Mouse (Mus musculus): ENCODE results near the gene Crb2. TPM values are rescaled to one million over a fixed set of nuclear protein-coding genes. Genes with fewer than 3 reads are reported as not detected.

Gene Crb2
- total RNA-seq (2014; fragmentation: Nextera tagmentation), result not detected in 2 replicates
- not detected in 2 replicates for total RNA-seq (2017)

DNA sequence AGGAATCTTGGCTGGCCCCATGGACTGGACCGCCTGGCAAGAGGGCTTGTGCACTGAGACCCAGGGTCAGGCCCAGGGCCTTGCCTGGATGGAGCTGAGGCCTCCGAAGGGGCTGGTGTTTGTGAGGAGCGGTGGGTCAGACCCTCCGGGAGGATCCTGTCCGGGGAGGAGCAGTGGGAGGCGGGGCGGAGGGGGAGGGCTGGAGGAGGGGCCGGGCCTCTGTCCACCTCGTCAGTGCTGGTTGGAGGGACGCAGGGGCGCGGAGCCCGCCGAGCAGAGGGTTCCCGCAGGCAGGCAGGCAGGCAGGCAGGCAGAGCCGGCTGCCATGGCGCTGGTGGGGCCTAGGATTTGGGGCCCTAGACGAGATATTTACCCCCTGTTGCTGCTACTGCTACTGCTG lies at the start of gene Crb2:
Gene Crb2 (plus strand): TSS at position 234 of the 400 bp plus-strand sequence.
- no peak for ATAC-seq (replicated peaks; ENCODE audit: poor library complexity, severe bottlenecking)

DNA sequence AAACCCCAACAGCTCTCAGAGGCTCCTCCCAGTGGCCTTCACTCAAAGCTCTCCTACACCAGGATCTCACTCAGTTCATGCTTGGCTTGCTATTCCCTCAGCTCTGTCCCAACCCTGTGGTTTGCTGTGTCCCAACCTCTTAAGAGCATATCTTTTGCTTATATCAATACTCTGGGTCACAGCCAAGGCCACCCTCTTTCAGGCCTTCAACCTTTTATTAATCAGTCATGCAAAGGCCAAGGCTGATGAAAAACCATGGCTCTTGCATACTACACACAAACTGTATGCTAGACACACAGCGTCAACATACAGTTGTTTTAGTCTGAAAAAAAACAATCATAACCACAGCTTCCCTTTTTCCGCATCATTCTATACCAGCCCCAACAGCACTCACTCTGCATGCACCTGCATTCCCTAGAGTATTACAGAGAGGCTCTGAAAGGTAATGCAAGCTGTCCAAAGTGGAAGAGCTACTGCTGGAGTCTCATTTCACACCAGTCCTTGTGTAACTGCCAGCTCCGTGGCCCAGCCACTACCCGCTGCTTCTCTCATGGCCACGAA lies 44.7 kb upstream of the Crb2 start:
- peak; percentile 76 for ATAC-seq (replicated peaks; ENCODE audit: poor library complexity, severe bottlenecking)

DNA sequence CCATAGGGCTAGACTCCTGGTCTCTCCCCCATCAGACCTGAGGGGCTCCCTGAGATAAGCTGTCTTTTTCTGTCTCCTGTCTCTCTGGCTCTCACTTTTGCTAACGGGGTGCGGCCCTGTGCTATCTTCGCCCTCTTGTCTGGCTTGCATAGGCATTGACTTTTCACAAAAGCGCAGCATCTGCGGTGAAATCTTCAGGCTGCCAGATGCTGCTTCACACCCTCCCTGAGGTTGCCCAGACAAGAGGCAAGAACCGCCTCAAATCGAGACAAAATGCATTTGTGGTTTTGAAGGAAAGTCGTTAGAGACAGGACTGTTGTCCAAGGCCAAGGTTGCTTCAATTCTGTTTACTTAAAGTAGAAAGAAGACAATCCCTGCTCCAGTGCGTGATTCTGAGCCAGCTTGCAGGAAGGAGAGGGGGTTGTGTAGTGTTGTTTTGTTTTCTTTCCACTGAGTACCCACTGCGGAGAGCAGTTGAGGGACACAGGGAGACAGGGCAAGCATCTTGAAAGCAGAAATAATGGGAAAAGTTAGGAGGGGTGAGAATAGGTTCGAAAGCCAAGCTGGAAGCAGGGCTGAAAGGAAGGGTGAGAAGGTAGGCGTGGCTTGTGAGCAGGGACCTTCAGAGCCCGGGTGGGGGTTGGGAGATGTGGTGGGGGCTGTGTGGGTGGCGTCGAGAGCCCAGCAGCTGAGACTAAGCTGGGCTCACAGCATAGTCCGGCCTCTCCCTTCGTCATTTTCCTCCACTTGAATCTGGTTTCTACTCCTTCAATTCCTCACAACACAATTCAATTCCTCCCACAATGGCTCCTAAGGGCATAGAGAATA lies 40.9 kb upstream of the Crb2 start:
- ATAC-seq (replicated peaks; ENCODE audit: poor library complexity, severe bottlenecking), result peak; percentile 42

DNA sequence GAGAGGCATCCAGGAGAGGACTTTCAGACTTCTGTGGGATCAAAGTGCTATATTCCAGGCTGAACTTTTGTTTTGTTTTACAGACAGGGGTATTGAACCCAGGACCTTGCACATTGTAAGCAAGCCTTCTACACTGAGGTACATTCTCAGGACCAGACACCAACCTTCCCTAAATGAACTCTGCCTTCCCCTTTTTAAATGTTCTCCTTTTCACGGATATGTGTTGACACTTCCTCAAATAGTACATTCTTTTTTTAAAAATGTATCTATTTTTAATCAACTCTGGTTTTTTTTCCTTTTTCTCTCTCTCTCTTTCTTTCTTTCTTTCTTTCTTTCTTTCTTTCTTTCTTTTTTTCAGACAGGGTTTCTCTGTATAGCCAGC lies 40.3 kb upstream of the Crb2 start:
- peak; percentile 80 for ATAC-seq (replicated peaks; ENCODE audit: poor library complexity, severe bottlenecking)

DNA sequence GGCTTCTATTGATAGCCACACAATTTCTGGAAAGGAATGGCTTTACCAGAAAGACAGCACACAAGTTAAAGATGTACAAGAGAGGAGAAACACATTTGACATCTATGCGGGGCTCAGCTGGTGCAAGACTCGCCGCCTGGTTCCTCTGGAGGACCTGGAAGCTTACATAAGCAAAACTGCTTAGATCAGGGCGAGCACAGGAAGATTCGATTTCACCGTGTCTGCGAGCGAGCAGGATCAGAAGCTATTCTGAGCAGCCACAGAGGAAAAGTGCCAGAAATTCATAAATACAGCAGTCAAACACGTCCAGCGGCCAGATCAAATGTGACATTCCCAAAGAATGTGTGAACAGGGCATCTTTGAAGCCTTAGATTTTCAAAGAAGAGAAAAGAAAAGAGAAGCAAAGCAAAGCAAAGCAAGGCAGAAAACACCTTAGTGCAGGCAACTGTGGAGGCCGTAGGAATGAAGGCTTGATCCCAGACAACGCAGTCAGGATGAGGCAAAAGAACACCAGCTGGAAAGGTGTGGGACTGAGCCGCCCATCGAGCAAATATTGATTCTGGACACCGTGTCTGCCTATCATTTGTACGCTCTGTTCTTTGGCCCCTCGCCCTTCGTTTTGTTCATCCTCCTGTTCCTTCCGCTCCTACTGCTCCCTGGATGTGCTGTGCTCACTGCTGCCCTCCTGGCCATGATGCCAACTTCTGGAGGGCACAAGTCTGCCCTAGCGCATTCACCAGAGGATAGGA lies 34.1 kb upstream of the Crb2 start:
- no peak for ATAC-seq (replicated peaks; ENCODE audit: poor library complexity, severe bottlenecking)

DNA sequence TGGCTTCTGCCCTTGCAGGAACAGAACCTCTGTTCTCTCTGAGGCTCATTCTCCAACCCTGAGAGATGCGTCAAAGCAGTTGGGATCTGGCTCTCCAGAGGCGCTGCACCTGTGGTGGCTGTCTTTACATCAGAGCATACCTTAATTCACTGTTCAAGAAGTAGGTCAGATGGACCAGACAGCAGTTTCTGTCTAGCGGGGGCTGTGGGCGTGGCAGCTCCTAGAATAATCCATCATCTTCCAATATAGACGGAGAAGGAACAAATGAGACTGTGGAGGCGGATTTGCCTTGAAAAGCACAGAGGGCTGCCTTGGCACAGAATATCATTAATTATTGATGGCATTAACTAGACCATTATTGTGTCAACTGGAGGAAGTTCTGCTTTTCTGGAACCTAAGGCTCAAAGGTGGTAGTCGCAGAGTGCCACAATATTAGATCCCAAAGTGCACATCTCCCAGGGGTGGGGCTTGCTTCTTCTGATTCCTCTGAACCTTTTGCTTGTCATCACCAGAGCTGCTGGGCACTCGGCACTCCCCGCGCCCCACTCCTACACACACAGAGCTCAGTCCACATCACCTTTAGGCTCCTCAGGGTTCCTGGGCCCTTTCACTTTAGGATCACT lies 31.2 kb upstream of the Crb2 start:
- no peak for ATAC-seq (replicated peaks; ENCODE audit: poor library complexity, severe bottlenecking)

DNA sequence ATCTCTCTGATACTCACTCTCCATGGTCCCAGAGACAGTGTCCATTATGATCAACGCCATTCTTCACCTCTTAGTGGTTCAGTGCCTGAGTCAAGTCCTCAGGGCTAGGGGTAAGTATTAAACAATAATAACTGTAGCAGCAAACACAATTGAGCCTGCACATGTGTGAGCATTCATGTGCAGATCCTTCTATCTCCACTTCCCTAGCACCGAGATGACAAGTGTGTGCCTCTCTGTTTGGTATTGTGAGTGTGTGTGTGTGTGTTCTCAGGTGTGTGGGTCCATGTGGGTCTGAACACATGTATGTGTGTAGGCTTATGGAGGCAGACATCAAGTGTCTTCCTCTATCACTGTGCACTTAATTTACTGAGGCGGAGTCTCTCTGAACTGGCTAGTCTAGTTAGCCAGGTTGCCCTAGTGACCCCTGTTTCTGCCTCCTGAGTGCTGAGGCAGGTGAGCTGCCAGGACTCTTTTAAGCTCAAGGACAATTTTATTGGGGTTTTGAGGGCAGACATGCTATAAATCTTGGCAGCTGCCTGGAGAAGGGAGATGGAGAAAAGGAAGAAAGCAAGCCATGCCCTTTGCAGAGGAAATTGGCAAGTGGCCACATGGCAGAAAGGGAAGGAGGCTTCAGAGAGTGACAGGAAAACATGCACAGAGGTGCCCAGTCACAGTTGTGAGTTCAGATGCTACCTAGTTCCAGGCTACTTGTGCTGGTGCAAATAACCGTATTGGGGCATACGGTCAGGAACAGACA lies 29.6 kb upstream of the Crb2 start:
- ATAC-seq (replicated peaks; ENCODE audit: poor library complexity, severe bottlenecking), result no peak

DNA sequence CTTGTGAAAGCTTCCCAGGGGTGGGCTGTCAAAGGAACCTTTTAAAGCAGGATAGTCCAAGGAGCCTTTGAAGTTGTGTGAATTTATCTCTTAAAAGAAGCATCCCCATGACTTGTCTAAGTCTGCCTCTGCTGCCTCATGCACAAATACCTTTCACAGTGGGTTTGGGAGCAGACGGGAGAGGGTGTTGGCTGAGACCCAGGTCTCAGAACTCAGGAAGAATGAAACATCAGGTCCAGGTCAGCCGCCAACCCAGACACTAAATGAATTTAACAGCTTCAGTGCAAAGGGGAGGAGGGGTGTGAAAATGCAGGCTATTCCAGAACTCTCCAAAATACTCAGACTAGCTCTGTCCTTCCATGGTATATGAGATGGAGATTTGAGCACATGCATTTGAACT lies 28.1 kb upstream of the Crb2 start:
- no peak for ATAC-seq (replicated peaks; ENCODE audit: poor library complexity, severe bottlenecking)

DNA sequence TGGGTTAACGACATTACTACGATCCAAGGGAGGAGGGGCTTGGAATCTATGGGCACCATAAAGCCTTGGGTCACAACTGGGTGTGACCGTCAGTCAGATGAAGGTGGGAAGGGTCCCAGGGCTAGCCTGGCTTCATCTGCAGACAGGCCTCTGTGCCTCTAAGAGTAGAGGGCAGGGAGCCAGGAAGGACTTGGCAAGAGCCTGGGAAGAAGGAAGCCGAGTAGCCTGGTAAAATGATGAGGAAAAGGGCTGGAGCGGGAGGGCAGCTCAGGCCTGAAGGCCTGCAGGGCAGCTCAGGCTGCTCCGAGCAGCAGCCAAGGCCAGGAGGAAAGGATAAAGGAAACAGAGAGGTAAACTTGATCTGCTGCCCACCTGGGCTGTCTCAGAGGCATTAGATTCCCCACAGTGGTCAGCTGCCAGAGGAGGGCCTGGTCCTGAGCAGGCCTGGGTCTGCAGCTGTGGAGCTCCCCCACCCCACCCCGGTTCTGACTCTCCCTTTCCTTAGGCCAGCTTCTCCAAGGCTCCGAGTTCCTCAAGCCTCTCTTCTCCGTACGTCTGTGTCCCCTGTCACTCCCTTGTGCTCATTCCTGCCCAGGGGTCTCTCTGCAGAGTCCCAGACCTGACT lies 27.5 kb upstream of the Crb2 start:
- no peak for ATAC-seq (replicated peaks; ENCODE audit: poor library complexity, severe bottlenecking)

DNA sequence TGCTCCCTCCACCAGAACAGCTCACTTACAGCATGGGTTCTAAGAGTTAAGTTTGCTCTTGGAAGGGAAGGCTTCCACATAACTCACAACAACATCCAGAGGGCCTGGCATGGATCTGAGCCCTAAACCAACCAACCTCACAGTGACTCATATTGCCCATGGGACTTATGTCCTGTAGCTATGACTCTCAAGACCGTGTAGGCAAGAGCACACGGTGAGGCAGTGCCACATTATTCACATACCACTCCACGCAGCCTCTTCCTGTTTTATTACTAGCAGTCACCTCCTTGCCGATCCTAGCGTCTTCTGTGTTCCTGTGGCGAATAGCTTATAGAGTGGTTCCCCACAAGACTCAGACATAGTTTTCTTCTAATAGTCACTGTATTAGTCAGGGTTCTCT lies 26.7 kb upstream of the Crb2 start:
- peak; percentile 49; the same call in 1 of the 2 replicates for ATAC-seq (replicated peaks; ENCODE audit: poor library complexity, severe bottlenecking)

DNA sequence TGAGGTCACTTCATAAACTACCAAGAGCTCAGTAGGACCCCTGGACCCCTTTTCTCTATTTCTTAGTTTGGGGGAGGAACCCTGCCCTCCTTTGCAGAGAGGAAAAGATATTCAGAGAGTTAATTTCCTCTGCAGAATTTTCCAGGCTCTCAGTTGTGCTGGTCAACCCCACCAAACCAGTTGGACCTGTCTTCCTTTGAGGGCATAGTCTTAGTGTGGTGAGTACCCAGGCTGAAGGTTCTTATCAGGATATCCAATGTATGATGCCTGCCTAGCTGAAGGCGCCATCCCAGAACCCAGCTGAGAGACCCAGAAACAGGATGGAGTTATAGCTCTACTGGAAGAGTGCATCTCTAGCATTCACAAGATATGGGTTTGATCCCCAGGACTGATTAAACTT lies 24.9 kb upstream of the Crb2 start:
- ATAC-seq (replicated peaks; ENCODE audit: poor library complexity, severe bottlenecking), result no peak

DNA sequence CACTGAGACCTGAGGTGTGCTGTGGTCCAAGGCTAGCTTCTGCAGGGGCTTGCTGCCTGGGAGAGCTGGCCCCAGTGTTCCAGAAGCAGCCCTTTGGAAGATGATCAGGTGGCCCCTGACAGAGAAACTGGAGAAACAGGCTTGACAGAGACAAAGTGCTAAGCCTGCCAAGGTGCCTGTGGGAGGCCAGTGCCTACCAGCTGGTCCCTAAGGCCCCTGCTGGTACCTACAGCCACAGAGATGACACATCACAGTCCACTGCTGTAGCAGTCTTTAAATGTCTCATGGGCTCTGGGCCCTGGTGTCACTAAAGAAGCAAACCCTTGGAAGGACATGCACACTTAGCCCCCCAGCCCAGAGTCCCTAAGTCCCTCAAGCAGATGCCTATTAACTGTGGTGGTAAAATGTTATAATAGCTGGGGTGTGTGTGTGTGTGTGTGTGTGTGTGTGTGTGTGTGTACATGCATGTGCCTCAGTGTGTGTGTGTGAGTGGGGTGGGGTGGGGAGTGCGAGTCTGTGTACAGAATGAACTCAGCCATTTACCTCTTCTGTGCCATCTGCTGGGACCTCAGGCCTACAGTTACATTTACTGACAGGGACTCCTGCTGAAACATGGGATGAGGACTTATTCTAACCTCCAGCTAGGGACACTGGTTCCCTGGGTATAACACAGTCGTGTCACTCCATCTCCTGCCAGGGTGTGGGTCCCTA lies 19.7 kb upstream of the Crb2 start:
- ATAC-seq (replicated peaks; ENCODE audit: poor library complexity, severe bottlenecking), result no peak

DNA sequence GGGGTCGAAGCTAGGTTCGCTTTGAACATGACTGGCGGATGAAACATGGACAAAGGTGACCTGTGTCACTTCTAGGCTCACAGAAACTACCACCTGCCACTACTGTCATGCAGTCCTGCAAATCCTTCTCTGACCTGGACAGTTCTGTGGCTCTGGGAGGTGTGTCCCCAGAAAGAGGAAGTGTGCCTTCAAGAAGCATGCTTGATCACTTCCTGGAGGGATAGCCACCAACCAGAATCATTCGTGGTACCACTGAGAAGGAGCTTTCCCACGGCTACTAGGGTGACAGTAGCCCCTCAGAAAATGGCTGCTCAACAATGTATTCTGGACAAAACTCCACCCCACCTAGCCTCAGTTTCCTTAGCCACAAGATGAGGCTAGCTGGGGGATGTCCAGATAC lies 19.0 kb upstream of the Crb2 start:
- peak; percentile 94 for ATAC-seq (replicated peaks; ENCODE audit: poor library complexity, severe bottlenecking)

DNA sequence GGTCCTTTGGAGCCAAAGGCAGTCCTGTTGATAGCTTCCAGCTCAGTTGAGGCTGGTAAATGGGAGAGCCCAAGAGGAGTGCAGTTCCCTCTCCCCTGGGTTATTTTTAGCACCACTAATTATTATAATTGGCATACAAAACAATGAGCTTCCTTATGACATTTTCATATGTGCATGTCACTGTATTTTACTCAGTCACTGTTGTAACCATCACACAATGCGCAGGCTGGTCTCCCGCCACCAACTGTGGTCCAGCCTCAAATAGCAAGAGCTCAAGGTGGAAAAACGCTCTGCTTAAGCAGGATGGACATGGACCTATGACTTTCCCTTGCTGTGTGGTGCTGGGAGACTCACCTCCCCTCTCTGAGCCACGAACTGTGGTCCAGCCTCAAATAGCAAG lies 18.3 kb upstream of the Crb2 start:
- ATAC-seq (replicated peaks; ENCODE audit: poor library complexity, severe bottlenecking), result no peak

DNA sequence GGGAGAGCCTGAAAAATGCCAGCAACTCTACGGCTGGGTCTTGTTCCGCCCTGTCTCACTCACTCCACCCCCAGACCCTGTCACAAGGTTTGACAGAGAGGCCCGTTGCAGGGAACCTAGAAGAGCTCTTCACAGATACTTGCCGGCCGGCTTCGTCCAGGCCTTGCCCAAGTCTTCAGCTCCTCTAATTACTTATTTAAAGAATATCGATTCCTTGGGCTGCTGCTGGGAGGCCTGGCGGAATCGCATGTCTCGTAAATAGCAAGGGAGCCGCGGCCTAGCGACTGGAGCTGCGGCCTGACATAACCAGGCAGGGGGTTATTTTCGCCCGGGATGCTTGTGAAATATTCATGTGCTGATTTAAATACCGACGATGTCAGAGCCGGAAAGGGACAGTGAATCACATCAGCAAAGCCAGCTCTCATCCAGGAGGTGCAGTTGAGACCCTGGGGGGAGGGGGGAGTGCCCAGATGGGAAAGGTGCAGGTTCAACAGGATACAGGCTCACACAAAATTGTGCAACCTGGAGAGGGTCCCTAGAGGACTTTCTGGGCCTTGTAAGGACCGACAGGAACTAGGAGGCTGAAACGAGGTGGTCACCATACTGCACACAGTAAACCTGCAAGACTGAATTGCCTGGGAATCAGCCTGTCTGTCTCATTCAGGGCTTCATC lies 17.6 kb upstream of the Crb2 start:
- no peak for ATAC-seq (replicated peaks; ENCODE audit: poor library complexity, severe bottlenecking)

DNA sequence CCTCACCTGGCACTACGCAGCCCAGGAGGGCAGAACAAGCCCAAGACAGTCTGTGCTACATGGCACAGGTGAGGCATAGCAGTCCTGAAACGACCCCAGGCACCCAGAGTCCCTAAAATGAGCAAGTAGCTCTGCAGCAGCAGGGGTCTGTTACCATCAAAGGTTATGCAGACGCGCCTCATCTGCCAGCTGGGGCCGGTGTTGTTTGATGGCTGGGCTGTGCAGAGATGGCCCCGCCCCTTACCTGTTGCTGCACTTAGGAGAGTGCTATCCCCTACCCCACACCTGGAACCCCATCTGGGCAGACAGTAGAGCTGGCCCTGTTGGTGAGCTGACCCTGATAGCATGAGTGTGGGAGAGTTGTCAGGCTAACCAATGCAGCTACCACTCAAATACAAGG lies 15.4 kb upstream of the Crb2 start:
- ATAC-seq (replicated peaks; ENCODE audit: poor library complexity, severe bottlenecking), result no peak

DNA sequence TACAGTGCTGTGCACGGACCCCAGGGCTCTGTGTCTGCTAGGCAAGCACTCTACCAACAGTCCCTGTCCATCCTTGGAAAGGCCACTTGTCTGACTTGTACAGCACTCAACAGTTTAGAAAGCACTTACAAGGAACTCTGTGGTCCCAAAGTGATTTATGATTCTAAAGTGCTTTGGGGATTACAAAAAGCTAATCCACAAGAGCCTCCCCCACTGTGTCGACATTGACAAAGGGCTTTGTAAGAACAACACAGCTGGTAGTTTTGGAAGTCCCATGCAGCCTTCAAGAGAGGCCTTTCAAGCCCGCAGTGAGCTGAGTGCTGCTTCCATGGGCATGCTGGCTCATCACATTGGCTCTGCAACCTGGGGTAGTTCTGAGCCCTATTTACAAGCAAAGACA lies 12.4 kb upstream of the Crb2 start:
- no peak for ATAC-seq (replicated peaks; ENCODE audit: poor library complexity, severe bottlenecking)

DNA sequence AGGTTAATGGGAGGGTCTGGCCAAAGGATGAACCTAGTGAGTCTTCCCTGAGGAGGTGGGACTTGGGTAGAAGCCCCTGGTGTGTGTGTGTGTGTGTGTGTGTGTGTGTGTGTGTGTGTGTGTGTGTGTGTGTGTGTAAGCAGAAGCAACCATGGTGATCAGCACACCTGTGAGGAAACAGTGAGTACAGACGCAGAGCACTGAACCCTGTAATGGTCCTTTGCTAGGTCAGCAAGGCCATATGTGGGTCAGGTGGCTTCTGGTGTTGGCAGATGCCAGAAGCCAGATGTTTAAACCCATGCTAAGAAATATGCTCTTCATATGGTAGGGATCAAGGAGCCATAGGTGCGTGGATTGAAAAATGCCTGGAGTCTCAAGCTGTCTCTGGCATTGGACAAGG lies 11.5 kb upstream of the Crb2 start:
- ATAC-seq (replicated peaks; ENCODE audit: poor library complexity, severe bottlenecking), result no peak

DNA sequence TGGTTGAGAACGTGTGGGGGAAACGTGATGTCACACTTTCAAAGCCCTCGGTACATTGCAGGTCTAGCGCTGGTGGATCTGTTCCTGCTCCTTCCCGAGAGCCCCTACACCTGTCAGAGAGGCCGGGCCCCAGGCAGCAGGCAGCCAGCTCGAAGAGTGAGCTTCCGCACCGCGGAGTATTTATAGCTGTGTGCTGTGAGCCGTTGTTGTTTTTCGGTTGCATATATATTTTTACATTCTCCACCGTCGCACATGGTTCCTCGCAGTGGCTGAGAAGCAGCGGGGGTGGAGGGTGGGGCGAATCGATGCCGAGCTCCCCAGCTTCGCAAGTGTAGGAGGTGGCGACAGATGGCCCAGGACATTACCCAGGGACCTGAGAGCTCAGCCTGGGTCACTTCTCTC lies 11.0 kb upstream of the Crb2 start:
- ATAC-seq (replicated peaks; ENCODE audit: poor library complexity, severe bottlenecking), result peak; percentile 33

Data from granulocyte monocyte progenitor cell, adult 5-6 weeks (primary cell).